Mouse (Mus musculus) limb, embryonic 12.5 days (tissue): ENCODE measurements around the gene Parvb. TPM values are rescaled to one million over a fixed set of nuclear protein-coding genes. Genes with fewer than 3 reads are reported as not detected.

Experiments
- ATAC-seq: fragments of 200-750 bp; cut with Nextera tagmentation; 2 replicates; pipeline ENCODE4 v1.8.0; 2017; ENCODE audit warnings: low read depth, moderate TSS enrichment; ENCODE audit not compliant: insufficient number of reproducible peaks, insufficient read depth, low FRiP score, low TSS enrichment
- H3K27ac ChIP-seq: fragments of 300-500 bp; sonication (generic); 2 replicates; pipeline ENCODE4 v1.5.1; 2016; ENCODE audit warnings: mild to moderate bottlenecking, moderate library complexity
- H3K27me3 ChIP-seq: fragments of 300-500 bp; sonication (generic); 2 replicates; pipeline ENCODE4 v1.6.1; 2016; ENCODE audit warnings: mild to moderate bottlenecking, moderate library complexity
- H3K36me3 ChIP-seq: fragments of 300-500 bp; sonication (generic); 2 replicates; pipeline ENCODE4 v1.6.1; 2016; ENCODE audit warnings: mild to moderate bottlenecking, moderate library complexity
- H3K4me1 ChIP-seq: fragments of 300-500 bp; sonication (generic); replicated peaks from 2 replicates; pipeline ENCODE4 v1.6.1; 2016
- H3K4me2 ChIP-seq: fragments of 300-500 bp; sonication (generic); 2 replicates; pipeline ENCODE4 v1.6.1; 2016; ENCODE audit warnings: mild to moderate bottlenecking, moderate library complexity
- H3K4me3 ChIP-seq: fragments of 300-500 bp; sonication (generic); replicated peaks from 2 replicates; pipeline ENCODE4 v1.5.1; 2016; ENCODE audit warnings: mild to moderate bottlenecking
- H3K9ac ChIP-seq: fragments of 300-500 bp; sonication (generic); replicated peaks from 2 replicates; pipeline ENCODE4 v1.6.1; 2016; ENCODE audit warnings: mild to moderate bottlenecking, moderate library complexity
- H3K9me3 ChIP-seq: fragments of 300-500 bp; sonication (generic); 2 replicates; pipeline ENCODE4 v1.6.1; 2016; ENCODE audit warnings: mild to moderate bottlenecking, moderate library complexity
- WGBS: fragments of 180-500 bp; shearing (Covaris S2); methylation state at CpG from one replicate; pipeline ENCODE4 v1.1.7; 2016; 5-methylcytosine and 5-hydroxymethylcytosine counted together
- polyA plus RNA-seq: library from polyadenylated mRNA; unstranded; fragments of >200 nt; fragmentation: Nextera tagmentation; extraction: Ambion mirVana; gene quantifications from 2 replicates; pipeline ENCODE4 v1.2.1, GENCODE M21; 2016

Parvb gene
- polyA plus RNA-seq, 1 experiment from 2014 or later = 3.9 TPM

DNA sequence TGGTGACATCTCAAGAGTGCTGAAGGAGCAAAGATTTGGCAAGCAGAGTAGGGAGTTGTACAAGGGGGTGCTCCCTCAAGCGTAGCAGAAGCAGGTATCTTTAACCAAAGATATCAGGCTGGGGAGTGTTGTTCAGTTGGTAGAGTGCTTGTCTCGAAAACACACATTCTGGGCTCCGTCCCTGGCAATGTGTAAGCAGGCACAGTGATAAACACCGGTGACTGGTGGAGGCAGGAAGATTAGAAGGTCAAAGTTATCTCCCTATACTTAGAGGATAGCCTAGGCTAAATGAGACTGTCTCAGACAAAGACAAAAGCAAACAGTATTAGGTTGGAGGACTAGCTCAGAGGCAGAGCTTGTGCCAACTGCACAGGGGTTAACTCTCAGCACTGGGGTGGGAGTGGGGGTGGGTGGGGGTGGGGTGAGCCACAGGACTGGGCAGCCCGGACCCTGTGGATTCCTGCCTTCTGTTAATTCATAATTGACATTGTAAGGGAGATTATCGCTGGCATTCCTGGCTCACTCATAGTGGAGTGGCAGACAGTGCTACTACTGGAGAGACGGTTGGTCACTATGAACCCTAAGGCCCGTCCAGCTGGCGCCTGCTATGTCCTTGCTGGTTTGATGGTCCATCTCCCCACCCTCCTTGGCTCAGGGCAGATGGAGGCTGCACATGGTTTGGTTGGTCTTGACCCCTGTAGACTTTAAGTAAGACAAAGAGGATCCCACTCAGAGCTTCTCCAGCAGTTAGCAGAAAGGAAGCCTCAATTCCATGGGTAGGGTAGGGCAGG, 79.6 kb downstream of the Parvb start:
- H3K4me2 ChIP-seq = no peak overlapping the region
- 0 out of 2 replicates have a peak, but pooled peaks cover 6% of the 10 kb centered on the region for H3K27me3 ChIP-seq
- H3K9ac ChIP-seq = no peak overlapping the region
- no peak for ATAC-seq
- H3K36me3 ChIP-seq = no peaks in the 10 kb centered on the region
- H3K4me1 ChIP-seq = peaks cover 36% of the 10 kb centered on the region
- H3K27ac ChIP-seq = no peak overlapping the region
- 82% methylated on average over 9 of the region's 9 CpGs for WGBS
- H3K4me3 ChIP-seq = no peak overlapping the region
- no peaks in the 10 kb centered on the region for H3K9me3 ChIP-seq

DNA sequence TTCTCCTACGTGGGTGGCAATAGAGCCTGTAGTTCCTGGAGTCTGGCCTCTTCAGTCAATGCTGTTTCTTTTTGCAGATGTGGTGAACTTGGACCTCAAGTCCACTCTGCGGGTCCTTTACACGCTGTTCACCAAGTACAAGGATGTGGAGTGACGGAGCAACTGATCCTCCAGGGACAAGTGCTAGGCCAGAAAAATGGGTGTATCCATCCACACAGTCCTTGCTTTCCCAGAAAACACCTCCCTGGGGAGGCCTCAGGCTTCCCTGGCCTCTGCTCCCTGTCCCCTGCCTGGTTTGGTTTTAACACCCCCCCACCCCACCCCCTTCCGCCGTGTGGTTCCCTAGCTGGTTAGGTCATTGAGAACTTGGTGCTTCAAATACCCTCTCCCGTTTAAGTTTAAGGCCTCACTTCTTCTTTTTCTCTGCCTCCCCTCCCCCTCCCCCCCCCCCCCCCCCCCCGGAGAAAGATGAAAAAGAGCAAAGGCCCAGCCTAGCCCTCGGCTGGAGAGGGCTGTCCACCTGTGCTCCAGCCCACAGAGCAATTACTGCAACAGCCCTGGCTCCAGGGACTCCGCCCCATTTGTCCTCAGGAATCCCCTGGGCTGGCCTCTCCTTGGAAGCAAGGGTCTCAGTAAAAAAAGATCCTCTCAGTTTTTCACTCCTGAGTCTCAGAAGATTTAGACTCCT, 81.2 kb downstream of the Parvb start:
- H3K9ac ChIP-seq = no peak overlapping the region
- no peaks in the 10 kb centered on the region for H3K36me3 ChIP-seq
- no peak overlapping the region for H3K4me3 ChIP-seq
- peak overlapping the region; percentile 24 for H3K4me2 ChIP-seq
- H3K27me3 ChIP-seq = 0 out of 2 replicates have a peak, but pooled peaks cover 6% of the 10 kb centered on the region
- peaks cover 36% of the 10 kb centered on the region for H3K4me1 ChIP-seq
- 41% methylated on average over 9 of the region's 10 CpGs for WGBS
- H3K9me3 ChIP-seq = peaks cover 6% of the 10 kb centered on the region; the same call in 1 of the 2 replicates
- peak overlapping the region; percentile 80 for H3K27ac ChIP-seq
- peak; percentile 11; the same call in 1 of the 2 replicates for ATAC-seq

- 0 out of 2 replicates have a peak, but pooled peaks cover 6% of the 10 kb centered on the region for H3K27me3 ChIP-seq
- no peak overlapping the region for H3K4me3 ChIP-seq
- peak overlapping the region; percentile 24 for H3K4me2 ChIP-seq
- peak overlapping the region; percentile 80 for H3K27ac ChIP-seq
- 12% methylated on average over 9 of the region's 9 CpGs for WGBS
- peak; percentile 33; the same call in 1 of the 2 replicates for ATAC-seq
- H3K9ac ChIP-seq = no peak overlapping the region
- no peaks in the 10 kb centered on the region for H3K36me3 ChIP-seq
- peaks cover 6% of the 10 kb centered on the region; the same call in 1 of the 2 replicates for H3K9me3 ChIP-seq
- H3K4me1 ChIP-seq = peaks cover 36% of the 10 kb centered on the region
Measured at GRCm38 (mm10) chr15:84313566-84313878, 81.7 kb downstream of the Parvb start.

GRCm38 (mm10) chr15:84314420-84315080, 82.7 kb downstream of the Parvb start:
- peak overlapping the region; percentile 24; the same call in 1 of the 2 replicates for H3K4me2 ChIP-seq

DNA sequence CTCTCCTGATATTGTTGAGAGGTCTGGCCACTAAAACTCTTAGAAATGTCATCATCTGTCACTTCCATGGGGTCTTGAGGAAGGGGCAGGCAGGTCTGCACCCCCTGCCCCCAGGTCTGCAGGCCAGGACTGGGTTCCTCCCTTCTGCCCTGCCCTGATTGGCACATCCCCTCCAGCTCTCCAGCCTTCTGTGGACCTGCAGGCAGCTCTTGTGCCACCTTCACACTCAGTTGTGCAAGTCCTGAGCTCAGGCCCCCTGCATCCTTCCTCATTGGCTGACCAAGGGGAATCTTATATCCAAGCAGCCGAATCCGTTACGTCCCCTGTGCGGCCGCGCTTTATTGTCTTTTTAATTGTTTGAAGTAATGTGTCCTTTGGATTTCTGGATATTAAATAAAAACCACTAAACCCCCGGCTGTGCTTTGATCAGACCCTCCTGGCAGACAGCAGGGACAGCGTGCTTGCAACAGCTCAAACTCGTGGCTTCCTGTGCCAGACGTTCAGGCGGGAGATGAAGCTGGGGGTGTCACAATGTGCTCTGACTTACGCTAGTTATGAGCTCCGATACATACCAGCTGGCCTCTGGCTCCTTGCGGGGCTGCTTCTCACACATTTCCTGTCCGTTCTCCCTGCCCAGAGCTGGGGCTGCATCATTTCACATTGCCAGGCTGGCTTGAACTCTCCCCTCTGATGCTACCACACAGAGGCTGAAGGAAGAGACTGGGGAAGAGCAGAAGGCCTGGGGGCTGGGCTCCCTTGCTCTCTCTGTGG, 83.6 kb downstream of the Parvb start:
- Histone ChIP-seq H3K9me3 (peaks cover 6% of the 10 kb centered on the region; the same call in 1 of the 2 replicates), H3K27ac (no peak overlapping the region), H3K36me3 (no peaks in the 10 kb centered on the region), H3K4me3 (no peak overlapping the region), H3K4me1 (peaks cover 40% of the 10 kb centered on the region), H3K27me3 (0 out of 2 replicates have a peak, but pooled peaks cover 6% of the 10 kb centered on the region), H3K4me2 (no peak overlapping the region), H3K9ac (no peak overlapping the region)
- 31% methylated on average over 15 of the region's 15 CpGs for WGBS
- no peak for ATAC-seq

More at GRCm38 (mm10) chr15:84314420-84315080, 82.7 kb downstream of the Parvb start:
- WGBS = 18% methylated on average over 18 of the region's 18 CpGs
- Histone ChIP-seq H3K4me3 (no peak overlapping the region), H3K4me1 (peaks cover 36% of the 10 kb centered on the region), H3K36me3 (no peaks in the 10 kb centered on the region), H3K27ac (peak overlapping the region; percentile 80), H3K9me3 (peaks cover 6% of the 10 kb centered on the region; the same call in 1 of the 2 replicates), H3K9ac (no peak overlapping the region), H3K27me3 (0 out of 2 replicates have a peak, but pooled peaks cover 6% of the 10 kb centered on the region)
- no peak for ATAC-seq

- H3K27ac ChIP-seq = no peak overlapping the region
- 86% methylated on average over 4 of the region's 4 CpGs for WGBS
- no peak for ATAC-seq
- H3K4me1 ChIP-seq = peaks cover 23% of the 10 kb centered on the region
- H3K9ac ChIP-seq = no peak overlapping the region
- H3K9me3 ChIP-seq = peaks cover 6% of the 10 kb centered on the region; the same call in 1 of the 2 replicates
- H3K4me2 ChIP-seq = no peak overlapping the region
- 0 out of 2 replicates have a peak, but pooled peaks cover 6% of the 10 kb centered on the region for H3K27me3 ChIP-seq
- no peaks in the 10 kb centered on the region for H3K36me3 ChIP-seq
- no peak overlapping the region for H3K4me3 ChIP-seq
Measured at GRCm38 (mm10) chr15:84319393-84319792, 87.5 kb downstream of the Parvb start.

DNA sequence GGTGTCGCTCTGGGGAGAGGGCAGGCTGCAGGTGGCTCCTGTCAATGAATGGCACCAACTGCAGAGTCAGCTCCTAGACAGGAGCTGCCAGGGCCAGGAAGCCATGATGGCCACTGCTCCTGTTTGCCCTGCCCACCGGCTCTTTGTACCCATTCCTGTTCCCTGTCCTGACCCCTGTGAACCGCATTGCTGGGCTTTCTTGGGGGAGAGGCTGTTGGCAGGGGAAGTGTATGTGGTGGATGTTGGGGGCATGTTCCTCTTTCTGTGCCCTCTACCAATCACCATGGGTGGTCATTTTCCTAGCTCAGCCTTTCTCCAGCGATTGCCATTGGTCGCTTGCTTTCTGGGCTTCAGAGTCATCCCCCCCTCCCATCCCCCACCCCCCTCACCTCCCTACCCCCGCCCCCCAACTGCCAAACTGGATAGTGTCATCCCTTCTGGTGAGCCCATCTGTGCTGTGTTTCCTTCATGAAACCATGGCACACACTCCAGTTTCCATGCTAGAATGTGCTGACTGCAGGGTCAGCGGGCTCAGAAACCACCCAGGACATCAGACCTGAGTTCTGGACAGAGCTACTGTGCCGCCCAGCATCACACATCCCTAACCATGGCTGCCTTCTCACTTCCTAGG, 89.8 kb downstream of the Parvb start:
- WGBS = 80% methylated on average over 8 of the region's 8 CpGs
- no peak overlapping the region for H3K4me2 ChIP-seq
- no peak for ATAC-seq
- peaks cover 6% of the 10 kb centered on the region; the same call in 1 of the 2 replicates for H3K4me1 ChIP-seq
- no peak overlapping the region for H3K9ac ChIP-seq
- H3K9me3 ChIP-seq = peaks cover 6% of the 10 kb centered on the region; the same call in 1 of the 2 replicates
- no peaks in the 10 kb centered on the region for H3K36me3 ChIP-seq
- H3K27me3 ChIP-seq = no peaks in the 10 kb centered on the region
- H3K4me3 ChIP-seq = no peak overlapping the region
- no peak overlapping the region for H3K27ac ChIP-seq

DNA sequence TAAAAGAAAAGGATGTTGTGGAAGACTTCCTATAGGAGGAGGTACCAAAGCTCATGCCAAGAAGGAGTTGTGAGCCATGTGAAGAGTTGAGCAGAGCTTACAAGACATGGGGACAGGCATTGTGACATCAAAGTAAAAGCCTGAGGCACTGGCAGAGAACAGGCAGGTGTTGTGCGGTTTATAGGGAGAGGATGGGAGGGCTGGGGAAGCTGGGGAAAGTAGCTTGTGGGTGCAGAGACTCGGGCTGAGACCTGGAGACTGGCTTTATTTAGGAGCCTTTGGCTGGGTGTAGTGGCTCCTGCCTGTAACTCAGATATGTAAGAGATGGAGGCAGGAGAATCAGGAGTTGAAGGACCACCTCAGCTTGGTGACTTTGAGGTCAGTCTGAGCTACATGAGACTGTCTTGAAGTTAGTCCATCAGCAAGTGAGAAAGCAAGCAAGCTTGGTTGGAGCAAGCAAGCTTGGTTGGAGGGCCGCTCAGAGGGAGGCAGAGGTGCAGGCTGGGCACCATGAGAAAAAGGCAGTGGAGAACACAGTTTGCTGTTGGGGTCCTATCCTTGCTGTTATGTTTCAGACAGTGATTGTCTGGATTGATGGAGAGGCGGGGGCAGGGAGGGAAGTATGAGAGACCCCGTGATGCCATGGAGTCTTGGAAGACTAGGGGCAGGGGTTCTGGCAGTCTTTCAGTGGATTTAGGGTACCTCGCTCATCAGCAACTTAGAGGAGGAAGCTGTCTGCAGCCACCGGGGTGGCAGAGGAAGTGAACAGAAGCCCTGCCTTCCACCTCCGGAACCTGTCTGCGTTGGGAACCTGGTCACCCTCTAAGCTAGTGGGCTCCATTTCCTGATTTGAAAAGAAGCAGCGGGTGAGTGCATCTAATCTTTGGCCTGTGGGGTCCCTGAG, 92.4 kb downstream of the Parvb start, which contains the start of gene Parvg:
Gene Parvg (plus strand): TSS at position 61 of the 904 bp plus-strand sequence.
- Histone ChIP-seq H3K9ac (no peak within 1 kb of the TSS), H3K4me2 (no peak within 1 kb of the TSS), H3K36me3 (no peaks in the 10 kb centered on the region), H3K27me3 (no peaks in the 10 kb centered on the region), H3K9me3 (no peaks in the 10 kb centered on the region), H3K4me1 (peaks cover 11% of the 10 kb centered on the region; the same call in 1 of the 2 replicates), H3K4me3 (no peak within 1 kb of the TSS), H3K27ac (no peak within 1 kb of the TSS)
- 79% methylated on average over 10 of the region's 10 CpGs for WGBS
- no peak for ATAC-seq

GRCm38 (mm10) chr15:84324870-84325553, 93.2 kb downstream of the Parvb start:
- 67% methylated on average over 7 of the region's 8 CpGs for WGBS
- Histone ChIP-seq H3K27ac (no peak overlapping the region), H3K9ac (no peak overlapping the region)

More at GRCm38 (mm10) chr15:84324870-84325553, 93.2 kb downstream of the Parvb start:
- peaks cover 13% of the 10 kb centered on the region; the same call in 1 of the 2 replicates for H3K4me1 ChIP-seq
- H3K9me3 ChIP-seq = no peaks in the 10 kb centered on the region
- H3K4me2 ChIP-seq = no peak overlapping the region
- no peak overlapping the region for H3K4me3 ChIP-seq
- no peaks in the 10 kb centered on the region for H3K36me3 ChIP-seq
- ATAC-seq = no peak
- H3K27me3 ChIP-seq = no peaks in the 10 kb centered on the region
